Mouse (Mus musculus) kidney, postnatal 36 days (tissue): ENCODE measurements around the gene Tada2b.

Experiments used
- DNase-seq, 2 experiments: peaks; one replicate each; pipeline ENCODE4 v3.0.0; 2021 to 2022; ENCODE audit warnings: mixed read lengths in 2 of 2

Gene Tada2b

DNA sequence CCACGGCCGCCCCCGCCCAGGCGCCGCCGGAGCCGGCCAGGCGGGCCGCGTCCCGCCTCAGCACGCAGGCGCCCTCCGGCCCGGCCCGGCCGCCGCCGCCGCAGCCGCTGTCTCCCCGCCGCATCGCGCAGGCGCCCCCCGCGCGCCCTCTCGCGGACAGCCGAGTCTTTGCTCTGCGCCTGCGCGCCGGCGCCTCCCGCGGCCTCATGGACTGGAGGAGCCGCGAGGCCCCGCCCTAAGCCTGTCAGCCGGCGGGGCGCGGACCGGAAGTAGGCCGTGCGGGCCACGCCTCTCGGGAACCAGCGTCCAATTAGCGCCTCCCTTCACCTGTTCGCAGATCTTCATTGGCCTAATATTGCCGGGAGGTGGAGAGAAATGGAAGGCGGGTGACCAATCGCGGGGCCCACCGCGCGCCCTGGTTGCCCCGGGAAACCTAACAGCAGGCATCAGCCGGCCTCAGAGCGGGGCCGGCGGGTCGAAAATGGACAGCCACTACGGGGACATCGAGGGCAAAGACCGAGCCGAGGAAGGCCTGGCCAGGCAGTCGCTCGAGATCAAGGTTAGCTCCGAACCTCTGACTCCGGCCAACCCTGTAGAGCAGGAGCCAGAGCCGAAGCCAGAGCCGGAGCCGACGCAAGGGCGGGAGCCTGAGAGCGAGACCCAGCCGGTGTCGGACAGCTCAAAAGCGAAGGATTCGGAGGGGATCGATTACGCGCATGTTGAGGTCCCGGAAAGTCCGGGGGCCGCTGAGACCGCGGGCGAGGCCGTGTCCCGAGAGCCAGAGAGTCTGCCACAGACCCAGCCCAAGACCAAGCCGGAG is at the start of gene Tada2b, which contains the start of gene Ccdc96:
Gene Tada2b (minus strand): TSS at position 115 of the 820 bp plus-strand sequence.
Gene Ccdc96 (plus strand): TSS at position 418 of the 820 bp plus-strand sequence.
- DNase-seq: peak; percentile 98 to 99

GRCm38 (mm10) chr5:36530129-36530751 is 46.2 kb upstream of the Tada2b start:
- peak; percentile 97 to 99 for DNase-seq

- DNase-seq: no peak
These were observed 45.6 kb upstream of the Tada2b start for GRCm38 (mm10) chr5:36529698-36530097.

DNA sequence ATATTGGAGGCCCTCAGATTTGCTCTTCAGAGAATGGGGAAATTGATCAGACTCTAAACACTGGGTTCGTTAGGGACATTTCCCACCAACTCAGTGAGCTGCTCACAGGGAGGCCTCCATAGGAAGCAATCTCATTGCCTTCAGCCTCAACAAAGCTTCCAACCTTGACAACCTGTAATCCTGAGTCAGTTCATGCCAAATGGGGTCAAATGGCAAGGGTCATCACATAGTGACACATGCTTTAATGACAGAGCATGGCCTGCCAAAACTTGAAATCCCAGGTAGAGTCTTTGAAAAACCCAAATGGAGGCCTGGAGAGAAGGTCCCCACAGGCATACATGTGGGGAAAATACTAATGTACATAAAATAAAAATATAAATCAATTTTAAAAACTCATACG is 42.8 kb upstream of the Tada2b start:
- no peak for DNase-seq

- DNase-seq: peak in 1 of 2 experiments; percentile 48
These were observed 42.2 kb upstream of the Tada2b start for GRCm38 (mm10) chr5:36526274-36526673.

GRCm38 (mm10) chr5:36525216-36525615 is 41.1 kb upstream of the Tada2b start:
- DNase-seq: no peak

DNA sequence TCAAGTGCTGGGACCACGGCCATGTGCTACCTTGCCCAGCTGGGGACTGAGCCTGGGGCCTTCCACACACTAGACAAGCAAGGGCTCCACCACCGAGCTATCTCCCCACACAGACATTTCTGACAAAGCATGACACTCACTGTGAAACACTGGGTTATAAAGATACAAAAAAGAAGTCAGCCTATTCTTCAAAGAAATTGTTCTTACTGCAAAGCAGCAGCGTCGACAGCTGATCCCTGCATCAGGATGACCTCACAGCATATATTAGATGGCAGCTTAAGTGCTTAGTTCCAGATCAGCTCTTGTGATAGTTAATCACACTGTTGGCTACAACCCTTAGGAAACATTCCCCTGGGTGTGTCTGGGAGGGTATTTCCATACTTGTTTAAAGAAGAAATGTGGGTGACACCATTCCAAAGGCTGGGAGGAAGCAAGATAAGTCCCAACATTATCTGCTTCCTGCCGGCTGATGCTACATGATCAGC is 39.2 kb upstream of the Tada2b start:
- DNase-seq: no peak

- DNase-seq: peak; percentile 65 to 81
These were observed 38.7 kb upstream of the Tada2b start for GRCm38 (mm10) chr5:36522782-36523181.

DNA sequence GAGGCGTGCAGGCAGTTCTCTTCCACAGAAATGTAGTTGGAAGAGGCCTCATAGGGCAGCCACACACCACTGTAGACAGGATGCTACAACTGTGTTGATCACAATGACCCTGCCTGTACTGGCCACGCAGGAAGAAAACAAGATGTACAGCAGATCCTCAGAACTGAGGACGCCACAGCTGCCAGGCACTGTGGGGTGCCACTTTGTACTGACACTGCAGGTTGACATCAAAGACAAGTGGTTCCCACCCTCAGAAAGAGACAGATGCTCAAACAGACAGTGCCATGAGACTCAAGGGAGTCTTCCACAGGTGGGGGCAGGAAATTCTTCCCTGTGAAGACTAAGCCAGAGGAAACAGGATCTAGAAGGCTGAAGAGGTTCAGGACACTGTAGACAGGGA is 35.7 kb upstream of the Tada2b start:
- no peak for DNase-seq

- no peak for DNase-seq
These were observed 33.5 kb upstream of the Tada2b start for GRCm38 (mm10) chr5:36517596-36517995.

DNA sequence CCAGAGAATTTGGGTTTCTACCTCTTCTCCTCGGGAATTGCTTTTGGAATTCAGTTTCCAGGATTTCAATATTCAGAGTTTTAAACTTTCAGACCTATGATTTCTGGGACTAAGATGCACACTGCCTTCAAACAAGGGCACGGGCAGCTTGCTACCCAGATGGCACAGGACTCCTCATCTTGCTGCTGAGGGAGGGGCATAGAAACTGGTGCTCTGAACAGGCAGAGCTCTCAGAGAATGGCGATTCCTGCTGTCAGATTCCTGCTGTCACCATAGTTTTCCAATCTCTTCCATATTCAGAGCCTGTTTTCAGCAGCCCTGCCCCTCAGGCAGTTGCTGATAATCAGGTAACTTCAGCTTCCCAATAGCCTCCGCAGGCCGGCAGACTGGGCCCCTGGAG is 31.5 kb upstream of the Tada2b start:
- no peak for DNase-seq

- no peak for DNase-seq
These were observed 31.0 kb upstream of the Tada2b start for GRCm38 (mm10) chr5:36515126-36515525.

GRCm38 (mm10) chr5:36510956-36511355 is 26.9 kb upstream of the Tada2b start:
- peak; percentile 42 to 60 for DNase-seq

DNA sequence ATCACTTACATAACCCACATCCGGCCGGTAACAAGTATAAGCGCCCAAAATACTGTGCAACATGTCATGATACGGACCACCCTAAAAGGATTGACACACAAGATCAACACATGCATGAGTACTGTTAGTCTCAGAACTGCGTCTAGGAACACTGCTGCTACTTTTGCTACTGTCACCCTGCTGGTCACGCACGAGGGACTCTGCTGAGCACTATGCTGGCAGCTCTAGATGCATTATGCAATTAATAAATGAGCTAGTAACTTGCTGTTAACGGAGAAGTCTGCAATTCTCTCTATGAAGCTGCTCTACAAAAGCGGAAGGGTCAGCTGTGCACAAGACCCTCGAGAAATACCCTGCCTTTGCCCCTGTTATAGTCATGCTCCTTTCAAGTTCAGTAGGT is 24.3 kb upstream of the Tada2b start:
- peak; percentile 37 to 55 for DNase-seq

DNA sequence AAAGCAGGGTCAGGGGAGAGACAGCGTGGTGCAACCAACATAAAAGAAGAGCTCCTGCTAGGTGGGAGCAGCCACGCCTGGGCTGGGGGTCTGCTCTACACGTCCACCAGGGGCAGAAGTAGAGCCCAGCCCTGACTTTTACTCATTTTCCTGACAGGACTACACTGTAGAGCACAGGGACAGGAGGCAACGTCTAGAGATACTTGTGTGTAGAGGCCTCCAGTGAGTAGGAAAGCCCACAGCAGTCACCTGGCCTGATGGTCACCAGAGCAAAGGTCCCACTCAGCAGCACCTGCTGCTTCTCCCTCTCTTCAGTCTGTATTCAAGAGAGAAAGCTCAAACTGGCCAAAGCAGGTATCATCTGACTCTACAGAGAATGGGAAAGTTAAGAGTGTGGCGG is 21.6 kb upstream of the Tada2b start:
- DNase-seq: no peak

DNA sequence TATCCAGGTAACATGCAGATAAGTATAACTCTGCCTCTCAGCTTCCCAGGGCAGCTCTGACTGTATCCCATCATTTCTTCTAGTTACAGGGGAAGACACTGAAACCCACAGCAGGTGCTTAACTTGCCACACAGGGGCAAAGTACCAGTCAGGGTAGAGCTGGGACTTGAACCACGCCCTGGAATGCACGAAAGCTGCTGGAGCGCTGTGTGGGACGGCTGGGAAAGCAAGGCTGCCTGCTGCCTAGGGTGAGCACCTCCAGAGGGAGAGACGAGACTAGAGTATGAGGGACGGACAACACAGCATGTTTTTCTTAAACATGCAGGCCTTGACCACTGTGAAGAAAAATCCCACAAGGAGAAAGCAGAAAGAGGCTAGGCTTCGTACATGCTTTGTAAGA is 21.1 kb upstream of the Tada2b start:
- DNase-seq: no peak

- DNase-seq: no peak
These were observed 10.6 kb upstream of the Tada2b start for GRCm38 (mm10) chr5:36494709-36495108.

- DNase-seq: no peak
These were observed 9.8 kb upstream of the Tada2b start for GRCm38 (mm10) chr5:36493919-36494318.

DNA sequence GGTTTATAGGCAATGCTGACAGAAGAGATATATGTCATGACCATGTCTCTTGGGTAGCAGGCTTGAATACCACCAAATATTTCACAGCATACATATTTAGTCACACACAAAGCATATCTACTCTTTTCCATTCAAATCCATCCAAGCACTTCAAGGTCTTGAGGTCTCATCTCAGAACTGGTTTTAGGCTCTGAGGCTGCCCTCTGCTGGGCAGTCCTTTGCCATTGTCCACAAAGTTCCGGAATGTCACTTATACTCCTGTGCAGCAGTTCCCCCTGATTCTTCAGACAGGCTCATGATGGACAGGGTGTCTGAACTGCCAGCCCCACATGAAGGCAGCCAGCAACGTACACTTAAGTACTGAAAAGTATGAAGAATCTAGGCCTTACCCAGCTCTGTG is 5.1 kb upstream of the Tada2b start:
- DNase-seq: peak; percentile 50 to 81

- DNase-seq: no peak
These were observed 1.2 kb upstream of the Tada2b start for GRCm38 (mm10) chr5:36485306-36485705.

GRCm38 (mm10) chr5:36483203-36484101 is 633 bp downstream of the Tada2b start:
- peak in 1 of 2 experiments; percentile 44 for DNase-seq

GRCm38 (mm10) chr5:36481114-36481513 is 3.0 kb downstream of the Tada2b start:
- DNase-seq: no peak

DNA sequence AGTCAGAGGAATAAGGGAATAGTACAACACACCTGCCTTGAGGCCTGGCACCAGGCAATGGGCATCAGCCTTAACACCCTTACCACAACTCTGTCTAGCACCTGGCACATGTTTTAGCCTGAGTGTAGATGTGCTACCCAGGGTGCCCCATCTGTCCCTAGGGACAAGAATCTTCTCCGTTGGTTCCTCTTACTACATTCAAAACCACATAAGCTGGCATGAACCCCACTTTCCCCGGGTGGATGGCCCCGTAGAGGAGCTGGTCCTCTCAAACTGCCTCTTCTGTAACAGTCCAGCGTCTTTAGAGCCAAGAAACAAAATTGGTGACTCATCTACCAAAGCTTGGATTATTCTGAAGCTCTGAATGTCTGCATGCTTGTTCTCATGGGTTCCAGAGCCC is 3.7 kb downstream of the Tada2b start:
- no peak for DNase-seq
